Mouse (Mus musculus) hematopoietic multipotent progenitor cell, adult 10-12 weeks (in vitro differentiated cells): ENCODE measurements around the gene Olfr1167. TPM values are rescaled to one million over a fixed set of nuclear protein-coding genes. Genes with fewer than 3 reads are reported as not detected.

ENCODE experiments used
- polyA plus RNA-seq: library from polyadenylated mRNA; stranded (reverse); fragments of >175 nt; gene quantifications from 2 replicates; pipeline ENCODE4 v1.2.3, GENCODE M21; 2012; ENCODE audit warnings: low replicate concordance

Gene Olfr1167
- polyA plus RNA-seq = not detected in 2 replicates

DNA sequence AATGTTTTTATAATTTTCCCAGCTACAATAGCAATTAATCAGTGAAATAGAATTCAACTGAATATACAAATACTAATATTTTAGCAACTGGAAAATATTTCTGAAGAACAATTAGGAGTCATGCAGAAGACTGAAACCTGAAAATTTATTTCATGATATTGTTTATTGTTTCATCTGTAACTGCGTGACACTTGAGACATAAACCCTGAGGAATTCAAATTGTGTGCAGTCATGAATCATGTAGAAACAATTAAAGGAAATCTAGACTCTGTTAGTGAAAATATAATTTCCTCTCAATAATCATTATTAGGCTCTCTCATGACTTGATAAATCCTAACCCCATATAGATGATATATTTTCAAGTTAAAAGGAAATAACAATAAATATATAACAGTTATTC is at the start of gene Olfr1167:
Olfr1167 (minus strand) TSS at position 101 of the 400 bp plus-strand sequence.

DNA sequence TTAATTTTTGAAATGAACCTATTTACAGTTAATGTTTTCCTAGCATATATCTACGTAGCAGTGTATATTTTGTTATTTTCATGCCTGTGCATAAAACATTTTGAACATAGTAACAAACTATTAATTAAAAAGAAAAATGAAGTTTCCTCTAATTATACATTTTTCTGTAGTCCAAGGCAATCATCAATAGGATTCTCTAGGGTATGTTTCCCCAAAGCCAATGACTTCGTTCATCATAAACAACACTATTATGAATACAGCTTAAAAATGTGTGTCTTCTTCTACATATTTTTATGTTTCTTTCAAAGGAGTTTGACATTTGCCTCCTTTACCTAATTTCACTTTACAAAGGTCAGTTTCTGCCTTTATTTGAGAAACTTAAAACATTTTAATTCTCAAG is 26.6 kb upstream of the Olfr1167 start, which contains the start of gene Olfr1168:
Olfr1168 (plus strand) TSS at position 301 of the 400 bp plus-strand sequence.

DNA sequence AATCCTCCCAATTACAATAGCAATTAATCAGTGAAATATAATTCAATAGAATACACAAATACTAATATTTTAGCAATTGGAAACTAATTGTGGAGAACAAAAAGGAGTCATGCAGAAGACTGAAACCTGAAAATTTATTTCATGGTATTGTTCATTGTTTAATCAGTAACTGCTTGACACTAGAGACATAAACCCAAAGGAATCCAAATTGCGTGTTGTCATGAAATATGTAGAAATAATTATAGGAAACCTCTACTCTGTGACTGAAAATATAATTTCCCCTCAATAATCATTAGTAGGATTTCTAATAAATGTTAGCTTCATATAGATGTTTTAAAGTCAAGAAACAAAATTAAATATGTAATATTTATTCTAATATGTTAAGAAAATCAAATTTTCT is 26.8 kb downstream of the Olfr1167 start, which contains the start of gene Olfr1166:
Olfr1166 (minus strand) TSS at position 101 of the 400 bp plus-strand sequence.

Other genes with a start within 250 kb of the Olfr1167 start
- gene Olfr1155, start 210.1 kb downstream of the Olfr1167 start, polyA plus RNA-seq = not detected in 2 replicates
- gene Olfr1156, start 202.1 kb downstream of the Olfr1167 start, polyA plus RNA-seq = not detected in 2 replicates
- gene Olfr1157, start 186.9 kb downstream of the Olfr1167 start, polyA plus RNA-seq = not detected in 2 replicates
- gene Olfr74, start 180.5 kb downstream of the Olfr1167 start, polyA plus RNA-seq = not detected in 2 replicates
- not detected in 2 replicates for gene Olfr1158, start 165.1 kb downstream of the Olfr1167 start, polyA plus RNA-seq
- gene Olfr1160, start 146.9 kb downstream of the Olfr1167 start, polyA plus RNA-seq = not detected in 2 replicates
- not detected in 2 replicates for gene Olfr1161, start 132.4 kb downstream of the Olfr1167 start, polyA plus RNA-seq
- gene Olfr73, start 117.5 kb downstream of the Olfr1167 start, polyA plus RNA-seq = not detected in 2 replicates
- gene Olfr1162, start 104.1 kb downstream of the Olfr1167 start, polyA plus RNA-seq = not detected in 2 replicates
- not detected in 2 replicates for gene Olfr1163, start 83.4 kb downstream of the Olfr1167 start, polyA plus RNA-seq
- not detected in 2 replicates for gene Olfr1164, start 61.2 kb downstream of the Olfr1167 start, polyA plus RNA-seq
- not detected in 2 replicates for gene Olfr1166, start 26.9 kb downstream of the Olfr1167 start, polyA plus RNA-seq
- not detected in 2 replicates for gene Olfr1168, start 26.7 kb upstream of the Olfr1167 start, polyA plus RNA-seq
- gene Olfr1170, start 73.1 kb upstream of the Olfr1167 start, polyA plus RNA-seq = not detected in 2 replicates
- gene Olfr1173, start 124.7 kb upstream of the Olfr1167 start, polyA plus RNA-seq = not detected in 2 replicates
- gene Olfr1174-ps, start 159.9 kb upstream of the Olfr1167 start, polyA plus RNA-seq = not detected in 2 replicates
- gene Olfr1175-ps, start 172.0 kb upstream of the Olfr1167 start, polyA plus RNA-seq = not detected in 2 replicates
- gene Olfr1176, start 181.5 kb upstream of the Olfr1167 start, polyA plus RNA-seq = not detected in 2 replicates
- gene Olfr1177-ps, start 191.3 kb upstream of the Olfr1167 start, polyA plus RNA-seq = not detected in 2 replicates
- gene Olfr1178, start 231.9 kb upstream of the Olfr1167 start, polyA plus RNA-seq = not detected in 2 replicates